Mouse (Mus musculus) brain, adult 10 weeks (tissue): Measurements from ENCODE around the gene Zfp692. TPM values are rescaled to one million over a fixed set of nuclear protein-coding genes. Genes with fewer than 3 reads are reported as not detected.

Experiments used
- polyA plus RNA-seq: library from polyadenylated mRNA; stranded (reverse); fragments of 350-450 nt; fragmentation: Illumina TruSeq; extraction: RNeasy Lipid Tissue Mini Kit (QIAGEN cat#74804); gene quantifications from one replicate; pipeline ENCODE4 v1.2.3, GENCODE M21; 2015; ENCODE audit warnings: low read depth, low replicate concordance

Gene Zfp692
- 26.8 TPM for polyA plus RNA-seq

DNA sequence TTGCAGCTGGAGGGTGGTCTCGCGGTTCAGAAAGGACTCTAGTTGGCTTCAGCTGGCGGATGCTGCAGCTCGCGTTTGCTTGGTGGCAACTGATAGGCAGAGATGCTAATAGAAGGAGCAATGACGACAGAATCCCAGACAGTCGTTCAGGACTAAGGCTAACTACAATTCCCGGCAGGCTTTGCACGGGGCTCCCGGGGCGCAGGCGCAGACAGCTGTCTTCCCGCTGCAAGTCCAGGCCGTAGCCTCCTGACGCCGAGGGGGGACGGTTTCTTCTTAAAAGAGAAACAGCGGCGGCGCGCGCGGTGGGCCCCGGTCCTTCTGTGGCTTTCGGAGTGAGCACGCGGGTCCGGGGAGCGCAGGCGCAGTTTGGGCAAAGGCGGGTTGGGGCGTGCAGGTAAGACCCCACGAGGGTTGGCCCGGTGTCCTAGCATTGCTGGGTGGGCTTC, at the start of gene Zfp692:
Gene Zfp692 (plus strand): TSS at position 210 of the 449 bp plus-strand sequence.

DNA sequence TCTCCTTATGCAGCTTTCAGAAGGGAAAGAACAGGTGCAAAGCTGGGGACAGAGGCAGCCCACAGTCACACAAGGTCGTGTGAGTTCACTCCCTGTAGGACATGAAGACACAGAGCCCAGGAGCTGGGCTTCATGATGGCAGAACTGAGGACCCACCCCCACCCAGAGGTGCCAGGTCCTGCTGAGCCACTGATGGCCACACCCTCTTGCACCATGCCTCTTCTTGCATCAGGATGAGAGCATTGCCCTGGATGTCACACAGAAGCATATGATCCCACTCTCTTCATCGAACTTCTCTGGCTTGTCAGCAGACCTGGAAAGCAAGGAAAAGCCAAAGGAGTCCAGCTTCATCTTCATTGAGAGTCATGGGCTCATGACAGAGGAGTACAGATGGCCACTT, 32.3 kb upstream of the Zfp692 start, which contains the start of gene 4930438A08Rik:
Gene 4930438A08Rik (plus strand): TSS at position 228 of the 400 bp plus-strand sequence.

DNA sequence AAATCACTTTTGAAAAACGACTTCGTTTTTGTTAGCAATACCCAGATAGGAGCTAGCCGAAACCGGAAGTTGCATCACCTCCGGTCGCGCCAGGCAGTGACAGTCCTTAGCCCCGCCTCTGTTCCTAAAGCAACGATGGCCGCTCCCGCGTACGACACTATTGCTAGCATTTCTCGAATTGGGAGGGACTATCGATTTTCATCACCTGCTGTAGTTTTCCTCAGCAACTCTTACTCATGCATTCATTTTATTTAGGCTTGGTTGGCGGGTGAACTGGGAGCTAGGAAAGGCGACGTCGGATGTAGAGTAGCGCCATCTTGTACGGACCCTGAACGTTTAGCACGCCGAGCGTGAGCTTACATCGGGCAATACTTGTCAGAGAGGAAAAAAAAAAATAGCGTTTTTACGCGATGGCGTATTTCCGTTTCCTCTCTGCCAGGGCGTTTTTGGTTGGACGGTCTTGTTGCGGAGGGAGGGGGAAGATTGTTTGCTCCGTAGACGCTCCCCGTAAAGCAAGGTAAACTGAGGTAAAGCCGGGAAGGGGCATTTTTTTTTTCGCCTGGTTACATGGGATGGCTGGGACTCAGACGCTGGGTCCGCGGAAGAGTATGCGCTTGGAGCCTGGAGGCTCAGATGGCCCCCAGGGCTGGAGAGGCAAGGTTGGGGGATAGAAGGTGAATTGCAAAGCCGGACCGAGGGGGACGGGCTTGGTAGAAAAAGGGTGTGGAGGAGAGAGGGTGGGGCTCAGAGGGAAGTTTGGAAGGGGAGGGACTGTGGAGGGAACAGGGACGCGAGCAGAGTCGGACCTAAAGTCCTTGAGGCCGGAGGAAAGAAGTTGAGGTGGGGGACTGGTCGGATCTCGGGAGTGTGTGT, 23.6 kb downstream of the Zfp692 start, which contains the start of the genes Zfp672 and Sh3bp5l:
Gene Zfp672 (minus strand): TSS at position 64 of the 873 bp plus-strand sequence.
Gene Sh3bp5l (plus strand): TSS at position 449 of the 873 bp plus-strand sequence.

Other genes with a start within 250 kb of the Zfp692 start
- gene Gm12248, start 213.9 kb upstream of the Zfp692 start, polyA plus RNA-seq = not detected
- 65.9 TPM for gene Cnot8, start 202.9 kb upstream of the Zfp692 start, polyA plus RNA-seq
- 10.2 TPM for gene Gemin5, start 138.5 kb upstream of the Zfp692 start, polyA plus RNA-seq
- 69.5 TPM for gene Mrpl22, start 135.4 kb upstream of the Zfp692 start, polyA plus RNA-seq
- 6.6 TPM for gene Igtp, start 107.5 kb upstream of the Zfp692 start, polyA plus RNA-seq
- gene Irgm2, start 107.5 kb upstream of the Zfp692 start, polyA plus RNA-seq = 3.0 TPM
- gene 4930438A08Rik, start 32.3 kb upstream of the Zfp692 start, polyA plus RNA-seq = not detected
- 35.8 TPM for gene Zfp672, start 23.3 kb downstream of the Zfp692 start, polyA plus RNA-seq
- gene Sh3bp5l, start 23.7 kb downstream of the Zfp692 start, polyA plus RNA-seq = 37.3 TPM
- gene Lypd8, start 72.0 kb downstream of the Zfp692 start, polyA plus RNA-seq = not detected
- gene 1810065E05Rik, start 114.0 kb downstream of the Zfp692 start, polyA plus RNA-seq = not detected
- not detected for gene Gm12253, start 125.5 kb downstream of the Zfp692 start, polyA plus RNA-seq
- not detected for gene Lypd9, start 145.9 kb downstream of the Zfp692 start, polyA plus RNA-seq
- gene Olfr30, start 155.2 kb downstream of the Zfp692 start, polyA plus RNA-seq = not detected
- not detected for gene Olfr332, start 185.5 kb downstream of the Zfp692 start, polyA plus RNA-seq
- gene Olfr331, start 195.5 kb downstream of the Zfp692 start, polyA plus RNA-seq = not detected
- gene Olfr330, start 227.8 kb downstream of the Zfp692 start, polyA plus RNA-seq = not detected
- gene Olfr329-ps, start 239.4 kb downstream of the Zfp692 start, polyA plus RNA-seq = not detected
- gene Olfr328, start 248.6 kb downstream of the Zfp692 start, polyA plus RNA-seq = not detected